Mouse (Mus musculus): ENCODE results near the gene Ints3. TPM values are rescaled to one million over a fixed set of nuclear protein-coding genes. Genes with fewer than 3 reads are reported as not detected.
A peak's percentile ranks its signal among the peaks of the same experiment; 100 is the strongest.

Ints3 gene
- polyA plus RNA-seq, 1 experiment: 20.4 TPM

GRCm38 (mm10) chr3:90428186-90428585 is 5.2 kb downstream of the Ints3 start:
- no peak overlapping the region for H3K4me3 ChIP-seq (ENCODE audit: insufficient read depth, low read length)
- TF ChIP-seq POLR2A (IDR thresholded peaks at IDR 0.05; ENCODE audit: borderline replicate concordance, low read depth, low read length) (no peak), CTCF (IDR thresholded peaks at IDR 0.05; ENCODE audit: low read depth, low read length) (no peak)
- H3K4me1 ChIP-seq (ENCODE audit: control insufficient read depth, insufficient read depth, low read length): peaks cover 20% of the 10 kb centered on the region
- no peak overlapping the region for H3K27ac ChIP-seq (ENCODE audit: insufficient read depth, low read depth, low read length)

DNA sequence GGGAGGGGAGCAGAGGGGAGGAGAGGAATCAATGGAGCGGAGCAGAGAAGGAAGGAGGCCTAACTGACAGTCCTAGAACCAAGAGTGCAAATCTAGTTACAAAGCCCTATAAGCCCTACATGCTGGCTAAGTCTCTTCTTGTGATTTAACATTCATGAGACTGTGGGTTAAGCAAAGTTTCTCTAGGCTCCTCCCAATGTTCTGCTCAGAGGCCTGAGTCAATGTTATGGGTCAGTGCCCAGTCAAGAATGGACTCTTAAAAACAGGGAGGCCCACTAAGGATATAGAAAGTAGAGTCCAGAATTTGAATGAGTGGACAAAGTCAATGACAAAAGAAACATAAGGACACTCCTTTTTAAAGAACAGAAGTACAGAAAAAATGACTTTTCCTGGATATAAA is 5.8 kb downstream of the Ints3 start:
- Histone ChIP-seq H3K27ac (ENCODE audit: insufficient read depth, low read depth, low read length) (no peak overlapping the region), H3K4me3 (ENCODE audit: insufficient read depth, low read length) (no peak overlapping the region), H3K4me1 (ENCODE audit: control insufficient read depth, insufficient read depth, low read length) (peaks cover 20% of the 10 kb centered on the region)
- no peak for TF ChIP-seq CTCF (IDR thresholded peaks at IDR 0.05; ENCODE audit: low read depth, low read length)
- no peak for TF ChIP-seq POLR2A (IDR thresholded peaks at IDR 0.05; ENCODE audit: borderline replicate concordance, low read depth, low read length)

GRCm38 (mm10) chr3:90425499-90425898 is 7.9 kb downstream of the Ints3 start:
- TF ChIP-seq POLR2A (IDR thresholded peaks at IDR 0.05; ENCODE audit: borderline replicate concordance, low read depth, low read length) (no peak), CTCF (IDR thresholded peaks at IDR 0.05; ENCODE audit: low read depth, low read length) (no peak)
- Histone ChIP-seq H3K4me3 (ENCODE audit: insufficient read depth, low read length) (no peak overlapping the region), H3K27ac (ENCODE audit: insufficient read depth, low read depth, low read length) (no peak overlapping the region), H3K4me1 (ENCODE audit: control insufficient read depth, insufficient read depth, low read length) (peaks cover 8% of the 10 kb centered on the region; the same call in 1 of the 2 replicates)

DNA sequence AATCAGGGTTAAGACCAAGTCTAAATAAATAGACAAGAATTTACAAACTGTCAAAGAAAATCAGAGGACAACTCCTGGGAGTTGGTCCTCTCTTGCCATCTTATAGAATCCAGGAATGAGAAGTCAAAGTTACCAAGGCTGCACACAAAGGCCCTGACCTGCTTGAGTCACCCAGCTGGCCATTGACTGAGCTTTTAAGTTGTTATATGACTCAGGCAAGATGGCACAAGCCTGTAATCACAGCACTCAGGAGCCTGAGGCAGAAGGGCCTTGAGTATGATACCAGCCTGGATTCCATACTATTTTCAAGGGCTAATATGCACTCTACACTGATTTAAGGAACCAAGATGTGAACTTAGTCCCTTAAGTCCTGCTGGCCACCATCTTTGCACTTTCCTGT is 9.9 kb downstream of the Ints3 start:
- Histone ChIP-seq H3K27ac (ENCODE audit: insufficient read depth, low read depth, low read length) (no peak overlapping the region), H3K4me3 (ENCODE audit: insufficient read depth, low read length) (no peak overlapping the region), H3K4me1 (ENCODE audit: control insufficient read depth, insufficient read depth, low read length) (peaks cover 4% of the 10 kb centered on the region; the same call in 1 of the 2 replicates)
- no peak for TF ChIP-seq POLR2A (IDR thresholded peaks at IDR 0.05; ENCODE audit: borderline replicate concordance, low read depth, low read length)
- no peak for TF ChIP-seq CTCF (IDR thresholded peaks at IDR 0.05; ENCODE audit: low read depth, low read length)

DNA sequence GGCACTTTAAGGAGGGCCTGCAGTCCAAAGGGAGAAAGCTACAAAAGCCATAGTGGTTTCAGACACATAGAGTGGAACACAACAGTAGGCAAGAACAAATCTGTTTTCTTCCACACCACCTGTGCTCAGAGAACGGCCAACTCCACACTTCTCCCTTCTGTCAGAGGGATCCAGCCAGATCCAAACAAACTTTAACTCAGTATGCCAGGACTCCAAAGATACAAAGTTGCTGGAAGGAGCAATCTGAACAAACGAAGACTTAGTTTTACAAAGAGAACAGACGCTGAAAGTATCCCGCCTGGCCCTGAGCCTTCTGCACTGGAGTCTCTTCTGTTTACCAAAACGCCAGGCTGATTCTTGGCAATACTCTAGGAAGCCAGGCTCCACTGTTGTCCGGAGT is 12.7 kb downstream of the Ints3 start:
- Histone ChIP-seq H3K4me1 (ENCODE audit: control insufficient read depth, insufficient read depth, low read length) (peaks cover 4% of the 10 kb centered on the region; the same call in 1 of the 2 replicates), H3K27ac (ENCODE audit: insufficient read depth, low read depth, low read length) (no peak overlapping the region), H3K4me3 (ENCODE audit: insufficient read depth, low read length) (no peak overlapping the region)
- TF ChIP-seq POLR2A (IDR thresholded peaks at IDR 0.05; ENCODE audit: borderline replicate concordance, low read depth, low read length) (no peak), CTCF (IDR thresholded peaks at IDR 0.05; ENCODE audit: low read depth, low read length) (no peak)

DNA sequence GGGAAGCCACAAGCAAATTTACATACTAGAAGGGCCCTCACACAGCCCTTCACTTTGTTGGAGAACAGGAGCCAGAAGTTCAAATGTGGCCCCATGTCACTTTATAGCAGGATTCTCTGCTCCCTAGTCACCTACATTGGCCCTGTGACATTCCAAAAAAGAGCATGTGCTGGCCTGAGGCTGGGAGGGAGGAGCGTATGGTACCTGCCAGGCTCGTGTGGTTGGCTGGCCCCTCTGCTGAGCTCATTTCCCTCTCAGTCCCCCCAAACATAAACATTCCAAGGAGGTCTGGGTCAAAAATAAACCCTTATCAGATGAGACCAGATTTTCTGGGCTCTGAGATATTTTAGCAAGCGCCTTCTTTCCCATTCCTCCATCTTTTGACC is 20.4 kb downstream of the Ints3 start:
- no peak for TF ChIP-seq POLR2A (IDR thresholded peaks at IDR 0.05; ENCODE audit: borderline replicate concordance, low read depth, low read length)
- TF ChIP-seq CTCF (IDR thresholded peaks at IDR 0.05; ENCODE audit: low read depth, low read length): no peak; the same call in 1 of the 2 replicates
- Histone ChIP-seq H3K4me1 (ENCODE audit: control insufficient read depth, insufficient read depth, low read length) (no peaks in the 10 kb centered on the region), H3K4me3 (ENCODE audit: insufficient read depth, low read length) (no peak overlapping the region), H3K27ac (ENCODE audit: insufficient read depth, low read depth, low read length) (no peak overlapping the region)

GRCm38 (mm10) chr3:90412312-90413010 is 21.0 kb downstream of the Ints3 start:
- no peak overlapping the region for H3K4me3 ChIP-seq (ENCODE audit: insufficient read depth, low read length)
- no peak for TF ChIP-seq POLR2A (IDR thresholded peaks at IDR 0.05; ENCODE audit: borderline replicate concordance, low read depth, low read length)
- TF ChIP-seq CTCF (IDR thresholded peaks at IDR 0.05; ENCODE audit: low read depth, low read length): peak; percentile 87
- no peak overlapping the region for H3K27ac ChIP-seq (ENCODE audit: insufficient read depth, low read depth, low read length)
- H3K4me1 ChIP-seq (ENCODE audit: control insufficient read depth, insufficient read depth, low read length): no peaks in the 10 kb centered on the region

DNA sequence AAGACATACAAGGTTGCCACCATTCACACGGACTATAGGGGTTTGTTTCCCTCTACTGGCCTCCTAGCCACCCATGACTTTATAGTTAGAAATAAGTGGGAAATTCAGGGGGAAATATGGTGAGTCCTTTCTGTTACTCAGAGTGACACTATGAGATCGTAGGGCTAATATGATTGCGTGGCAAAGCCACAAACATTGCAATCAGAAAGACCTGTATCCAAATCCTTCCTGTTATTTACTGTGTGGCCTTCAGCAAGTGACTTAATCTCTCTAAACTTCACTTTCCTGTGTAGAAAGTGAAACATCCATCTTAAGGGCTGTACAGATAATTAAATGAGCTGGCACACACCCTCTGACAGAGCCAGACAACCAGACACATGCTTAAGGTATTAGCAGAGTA is 24.7 kb downstream of the Ints3 start:
- no peak overlapping the region for H3K4me3 ChIP-seq (ENCODE audit: insufficient read depth, low read length)
- no peaks in the 10 kb centered on the region for H3K4me1 ChIP-seq (ENCODE audit: control insufficient read depth, insufficient read depth, low read length)
- TF ChIP-seq CTCF (IDR thresholded peaks at IDR 0.05; ENCODE audit: low read depth, low read length): no peak
- TF ChIP-seq POLR2A (IDR thresholded peaks at IDR 0.05; ENCODE audit: borderline replicate concordance, low read depth, low read length): no peak
- H3K27ac ChIP-seq (ENCODE audit: insufficient read depth, low read depth, low read length): no peak overlapping the region

DNA sequence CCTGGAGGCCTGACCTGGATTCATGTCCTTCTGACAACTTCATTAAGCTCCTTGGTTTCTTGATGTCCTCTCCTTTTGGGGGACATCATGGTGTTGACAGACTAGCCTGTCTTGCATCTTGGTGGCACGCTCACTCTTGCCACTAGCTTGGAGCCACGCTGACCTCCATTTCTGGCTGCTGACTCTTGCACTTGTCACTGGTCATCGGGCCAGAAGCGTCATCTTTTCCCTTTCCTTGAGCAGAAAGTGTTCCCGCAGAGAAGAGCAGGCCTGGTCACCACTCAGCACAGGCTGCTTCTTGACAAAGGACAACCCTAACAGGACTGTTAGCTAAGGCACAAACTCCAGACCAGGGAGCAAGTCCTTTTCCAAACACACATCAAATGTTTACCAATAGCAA is 27.0 kb downstream of the Ints3 start:
- Histone ChIP-seq H3K4me1 (ENCODE audit: control insufficient read depth, insufficient read depth, low read length) (no peaks in the 10 kb centered on the region), H3K27ac (ENCODE audit: insufficient read depth, low read depth, low read length) (no peak overlapping the region), H3K4me3 (ENCODE audit: insufficient read depth, low read length) (no peak overlapping the region)
- no peak for TF ChIP-seq POLR2A (IDR thresholded peaks at IDR 0.05; ENCODE audit: borderline replicate concordance, low read depth, low read length)
- no peak for TF ChIP-seq CTCF (IDR thresholded peaks at IDR 0.05; ENCODE audit: low read depth, low read length)

DNA sequence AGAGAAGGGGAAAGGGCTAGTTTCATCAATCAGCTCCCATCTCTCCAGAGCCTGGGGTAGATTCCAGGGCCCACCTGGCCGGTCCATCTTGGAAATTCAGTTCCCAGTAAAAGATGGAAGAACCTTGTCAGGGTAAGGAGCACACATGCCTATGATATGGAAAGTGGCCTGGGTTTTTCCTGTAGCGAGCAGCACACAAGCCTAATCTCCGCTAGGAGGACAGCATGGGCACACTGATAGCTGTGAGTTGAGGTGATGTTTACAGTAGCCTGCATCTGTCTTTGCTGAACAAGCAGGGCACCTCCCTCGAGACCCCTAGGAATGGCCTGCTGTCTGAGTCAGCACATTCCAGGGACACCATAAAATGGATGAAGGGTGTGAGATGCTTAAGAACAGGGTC is 28.8 kb downstream of the Ints3 start:
- Histone ChIP-seq H3K27ac (ENCODE audit: insufficient read depth, low read depth, low read length) (no peak overlapping the region), H3K4me3 (ENCODE audit: insufficient read depth, low read length) (no peak overlapping the region), H3K4me1 (ENCODE audit: control insufficient read depth, insufficient read depth, low read length) (no peaks in the 10 kb centered on the region)
- TF ChIP-seq CTCF (IDR thresholded peaks at IDR 0.05; ENCODE audit: low read depth, low read length): no peak
- TF ChIP-seq POLR2A (IDR thresholded peaks at IDR 0.05; ENCODE audit: borderline replicate concordance, low read depth, low read length): no peak
